Mouse (Mus musculus): ENCODE measurements around the gene Snx30.

- no peak for TF ChIP-seq FLI1 (IDR thresholded peaks at IDR 0.05; ENCODE audit: low read length)
- TF ChIP-seq GATA1 (IDR thresholded peaks at IDR 0.05; ENCODE audit: borderline replicate concordance, low read length): no peak
These were observed 122.0 kb downstream of the Snx30 start for GRCm38 (mm10) chr4:59927666-59928065.
